14 mouse cellular contexts compared by ENCODE assay signal in genomic region chr9:5753785-5754184, GRCm38 (mm10).
"Had no signal": no experiment of that assay in that cellular context is flagged by ENCODE, and none has a peak within 500 bp of the region (broad histone marks: within the 10 kb centered on the region; RNA-seq: fewer than 3 reads in every experiment).

No protein-coding gene starts in this region.

- H3K4me1 ChIP-seq: kidney, embryonic 15.5 days; limb, embryonic 10.5 days; liver, embryonic 12.5 days; stomach, embryonic 15.5 days had no signal

- H3K27ac ChIP-seq: kidney, embryonic 15.5 days; limb, embryonic 10.5 days; liver, embryonic 12.5 days; neural tube, embryonic 13.5 days; stomach, embryonic 15.5 days had no signal

- ATAC-seq: liver, embryonic 12.5 days had no signal

- H3K9ac ChIP-seq: kidney, embryonic 15.5 days; liver, embryonic 12.5 days; lung, embryonic 14.5 days; neural tube, embryonic 13.5 days; stomach, embryonic 15.5 days had no signal

- H3K4me3 ChIP-seq: kidney, embryonic 15.5 days; limb, embryonic 10.5 days; liver, embryonic 12.5 days; myocyte; neural tube, embryonic 13.5 days; stomach, embryonic 15.5 days had no signal

- DNase-seq: kidney, adult 2 months; kidney, postnatal 14 days; lung, embryonic 14.5 days; lung, postnatal 10 days; lung, postnatal 4 days; right cerebral cortex, postnatal 14 days; thymus, adult 2 months; thymus, postnatal 25 days had no signal

- H3K36me3 ChIP-seq: kidney, embryonic 15.5 days; limb, embryonic 10.5 days; liver, embryonic 12.5 days; neural tube, embryonic 13.5 days; stomach, embryonic 15.5 days had no signal

- H3K4me2 ChIP-seq: kidney, embryonic 15.5 days; liver, embryonic 12.5 days; lung, embryonic 14.5 days; neural tube, embryonic 13.5 days; stomach, embryonic 15.5 days had no signal

- H3K9me3 ChIP-seq: kidney, embryonic 15.5 days; limb, embryonic 10.5 days; liver, embryonic 12.5 days; neural tube, embryonic 13.5 days; stomach, embryonic 15.5 days had no signal

- H3K27me3 ChIP-seq: kidney, embryonic 15.5 days; liver, embryonic 12.5 days; neural tube, embryonic 13.5 days; stomach, embryonic 15.5 days had no signal
